Mouse (Mus musculus) liver, adult 2 months (tissue): Measurements from ENCODE around the gene Pan3. TPM values are rescaled to one million over a fixed set of nuclear protein-coding genes. Genes with fewer than 3 reads are reported as not detected.

ENCODE experiments used
- DNase-seq: peaks from one replicate; pipeline ENCODE4 v3.0.0-alpha.2; 2011; ENCODE audit warnings: low read depth, low spot score; ENCODE audit errors: extremely low read depth
- H3K27ac ChIP-seq: fragments of 200-500 bp; replicated peaks from 2 replicates; pipeline ENCODE4 v1.5.1; 2012; ENCODE audit warnings: low read depth, mild to moderate bottlenecking, control low read depth, inconsistent platforms, low read length; ENCODE audit not compliant: insufficient read depth
- H3K27me3 ChIP-seq: fragments of 200-500 bp; 2 replicates; pipeline ENCODE4 v1.6.1; 2012; ENCODE audit warnings: mild to moderate bottlenecking, moderate library complexity, low read length, inconsistent platforms; ENCODE audit not compliant: control insufficient read depth, insufficient read depth
- H3K36me3 ChIP-seq: fragments of 200-500 bp; 2 replicates; pipeline ENCODE4 v1.6.1; 2012; ENCODE audit warnings: low read length, inconsistent platforms; ENCODE audit not compliant: control insufficient read depth, insufficient read depth
- H3K4me1 ChIP-seq: fragments of 200-500 bp; 2 replicates; pipeline ENCODE4 v1.6.1; 2011; ENCODE audit warnings: low read length; ENCODE audit not compliant: control insufficient read depth, insufficient read depth
- H3K4me3 ChIP-seq: fragments of 200-500 bp; 2 replicates; pipeline ENCODE4 v1.5.1; 2011; ENCODE audit warnings: low read depth, mild to moderate bottlenecking, control low read depth, low read length, moderate library complexity; ENCODE audit not compliant: insufficient read depth
- H3K79me2 ChIP-seq: fragments of 200-500 bp; 2 replicates; pipeline ENCODE4 v1.6.1; 2012; ENCODE audit warnings: inconsistent platforms, mild to moderate bottlenecking, low read length, moderate library complexity; ENCODE audit not compliant: control insufficient read depth, insufficient read depth
- H3K9ac ChIP-seq: fragments of 200-500 bp; 2 replicates; pipeline ENCODE4 v1.6.1; 2012; ENCODE audit warnings: low read depth, mild to moderate bottlenecking, control low read depth, inconsistent platforms, low read length
- CTCF ChIP-seq: fragments of 200-500 bp; IDR thresholded peaks from 2 replicates; pipeline ENCODE4 v1.5.1; 2011; ENCODE audit warnings: low read depth, low read length, control low read depth
- POLR2A ChIP-seq: fragments of 200-500 bp; IDR thresholded peaks from 2 replicates; pipeline ENCODE4 v1.6.1; 2011; ENCODE audit warnings: low read length, control low read depth; ENCODE audit not compliant: insufficient read depth; ENCODE audit errors: extremely low read depth
- WGBS: fragments of 180-500 bp; shearing (Covaris S2); methylation state at CpG from one replicate; pipeline ENCODE4 v1.1.7; 2018; 5-methylcytosine and 5-hydroxymethylcytosine counted together
- polyA plus RNA-seq: library from polyadenylated mRNA; depleted of rRNA; stranded (reverse); fragments of >200 nt; gene quantifications from 2 replicates; pipeline ENCODE4 v1.2.3, GENCODE M21; 2012
- total RNA-seq: library from RNA; depleted of rRNA; stranded (reverse); fragments of >200 nt; gene quantifications from 2 replicates; pipeline ENCODE4 v1.2.3, GENCODE M21; 2014

The Pan3 gene
- total and polyA plus RNA-seq, 2 experiments: 11.6 to 47.1 TPM

DNA sequence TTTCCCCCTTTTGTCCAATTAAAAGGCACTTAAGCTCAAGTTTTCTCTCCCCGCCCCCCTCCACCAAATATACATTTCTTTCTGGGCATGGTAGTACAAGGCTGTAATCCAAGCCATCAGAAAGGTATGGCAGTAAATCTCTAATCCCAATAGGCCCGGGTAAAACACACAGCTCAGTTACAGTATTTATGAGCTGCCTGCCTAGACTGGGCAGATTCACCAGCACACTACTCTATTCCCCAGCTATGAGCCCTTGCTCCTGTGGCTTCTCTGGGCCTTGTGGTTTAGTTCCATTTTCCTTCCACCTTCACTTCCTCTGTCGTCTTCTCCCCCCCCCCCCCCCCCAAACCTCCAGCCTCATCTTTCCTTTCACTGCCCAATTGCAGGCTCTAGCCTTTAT, 67.8 kb downstream of the Pan3 start:
- 63% methylated on average over 3 of the region's 3 CpGs for WGBS
- TF ChIP-seq CTCF (no peak), POLR2A (no peak)
- no peak overlapping the region for H3K4me3 ChIP-seq
- peaks cover 13% of the 10 kb centered on the region for H3K4me1 ChIP-seq
- H3K9ac ChIP-seq: no peak overlapping the region
- no peak overlapping the region for H3K27ac ChIP-seq
- H3K36me3 ChIP-seq: peaks cover 4% of the 10 kb centered on the region; the same call in 1 of the 2 replicates
- no peaks in the 10 kb centered on the region for H3K27me3 ChIP-seq
- no peak for DNase-seq
- peaks cover 12% of the 10 kb centered on the region; the same call in 1 of the 2 replicates for H3K79me2 ChIP-seq

DNA sequence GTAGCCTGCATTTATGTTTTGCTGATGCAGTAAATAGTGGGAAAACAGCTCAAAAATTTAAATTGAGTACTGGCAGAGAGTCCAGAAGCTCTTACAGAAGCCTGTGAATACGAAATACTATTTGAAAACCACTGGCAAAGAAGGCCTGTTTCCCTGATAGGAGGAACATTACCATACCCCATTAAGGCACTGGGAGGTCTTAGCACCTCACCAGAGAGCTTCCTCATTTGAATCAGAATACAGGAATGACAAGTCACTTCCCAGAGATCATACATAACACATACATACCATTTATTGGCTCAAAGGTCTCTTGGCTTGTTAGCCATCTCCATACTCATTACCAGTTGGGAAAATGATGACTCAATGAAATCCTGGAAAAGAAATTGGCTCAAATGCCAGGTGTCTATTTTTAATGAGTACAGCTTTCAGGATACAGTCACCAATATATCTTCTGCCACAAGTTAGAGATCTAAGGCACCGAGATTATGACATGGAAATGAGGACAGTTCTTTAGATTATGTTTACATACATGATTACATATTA, 71.6 kb downstream of the Pan3 start:
- no peaks in the 10 kb centered on the region for H3K27me3 ChIP-seq
- no peak overlapping the region for H3K9ac ChIP-seq
- H3K4me1 ChIP-seq: peaks cover 10% of the 10 kb centered on the region
- 69% methylated on average over 2 of the region's 2 CpGs for WGBS
- TF ChIP-seq CTCF (no peak), POLR2A (no peak)
- DNase-seq: no peak
- H3K4me3 ChIP-seq: no peak overlapping the region
- peaks cover 2% of the 10 kb centered on the region for H3K36me3 ChIP-seq
- no peak overlapping the region for H3K27ac ChIP-seq
- H3K79me2 ChIP-seq: peaks cover 12% of the 10 kb centered on the region; the same call in 1 of the 2 replicates

DNA sequence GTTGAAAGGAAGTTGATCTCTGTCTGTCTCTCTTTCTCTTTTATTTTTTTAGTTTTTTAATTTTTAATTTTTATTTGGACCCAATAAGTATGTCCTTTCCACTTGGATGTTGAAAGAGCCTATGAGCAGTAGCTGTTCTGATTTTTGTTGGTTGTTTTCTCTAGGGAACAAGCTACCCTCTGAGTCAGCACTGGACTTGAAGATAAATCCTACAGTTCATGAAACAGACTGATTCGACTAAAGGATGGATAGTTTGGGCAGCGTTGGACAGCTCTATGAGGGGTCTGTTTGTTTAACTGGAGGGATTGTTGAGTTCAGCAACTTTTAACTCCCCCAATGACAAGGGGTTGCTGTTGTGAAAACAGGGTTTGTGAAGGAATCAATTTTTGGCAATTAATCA, 73.0 kb downstream of the Pan3 start:
- DNase-seq: peak; percentile 30
- 19% methylated on average over 2 of the region's 2 CpGs for WGBS
- Histone ChIP-seq H3K27ac (no peak overlapping the region), H3K79me2 (peaks cover 11% of the 10 kb centered on the region; the same call in 1 of the 2 replicates), H3K4me3 (no peak overlapping the region), H3K9ac (no peak overlapping the region), H3K4me1 (peaks cover 10% of the 10 kb centered on the region), H3K36me3 (peaks cover 1% of the 10 kb centered on the region), H3K27me3 (no peaks in the 10 kb centered on the region)
- TF ChIP-seq CTCF: no peak
- no peak for TF ChIP-seq POLR2A

DNA sequence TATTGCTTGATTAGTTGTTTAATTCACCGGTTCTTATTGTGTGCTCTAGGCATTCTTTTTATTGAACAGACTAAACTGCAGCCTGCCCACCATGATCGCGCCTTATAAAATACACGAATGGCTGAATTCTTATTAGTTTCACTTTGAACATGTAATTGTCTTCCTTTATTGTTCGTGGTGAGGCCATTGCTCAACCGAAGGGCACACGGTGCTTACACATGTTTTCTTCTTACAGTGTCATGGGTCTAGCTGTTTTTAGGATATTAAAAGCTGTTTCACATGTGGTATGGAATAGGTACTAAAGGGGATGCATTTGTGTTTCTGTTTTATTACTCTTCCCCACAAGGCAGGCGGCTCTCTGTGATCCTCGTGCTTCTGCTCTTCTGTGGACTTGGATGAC, 81.4 kb downstream of the Pan3 start:
- H3K36me3 ChIP-seq: no peaks in the 10 kb centered on the region
- H3K4me1 ChIP-seq: peaks cover 3% of the 10 kb centered on the region; the same call in 1 of the 2 replicates
- no peak overlapping the region for H3K4me3 ChIP-seq
- TF ChIP-seq POLR2A (no peak), CTCF (no peak)
- DNase-seq: no peak
- WGBS: 91% methylated on average over 9 of the region's 9 CpGs
- no peak overlapping the region for H3K27ac ChIP-seq
- no peak overlapping the region for H3K9ac ChIP-seq
- no peaks in the 10 kb centered on the region for H3K27me3 ChIP-seq
- peaks cover 12% of the 10 kb centered on the region; the same call in 1 of the 2 replicates for H3K79me2 ChIP-seq

DNA sequence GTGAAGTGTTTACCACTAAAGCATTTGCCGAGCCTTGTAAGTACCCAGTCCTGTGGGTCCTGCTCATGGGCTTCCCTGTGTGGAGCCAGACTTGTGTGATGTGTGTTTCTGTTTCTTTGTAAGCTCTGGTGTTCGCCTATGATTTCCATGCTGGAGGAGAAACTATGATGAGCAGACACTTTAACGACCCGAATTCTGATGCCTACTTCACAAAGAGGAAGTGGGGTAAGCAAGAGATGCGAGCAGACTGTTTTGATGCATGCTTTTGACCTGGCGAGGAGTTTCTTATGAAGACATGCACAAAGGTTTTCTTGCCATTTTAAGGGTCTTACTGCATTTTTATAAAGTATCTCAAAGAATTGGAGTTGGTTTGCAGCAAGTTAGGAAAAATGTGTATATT, 97.0 kb downstream of the Pan3 start:
- Histone ChIP-seq H3K4me1 (no peaks in the 10 kb centered on the region), H3K27me3 (no peaks in the 10 kb centered on the region), H3K79me2 (peaks cover 2% of the 10 kb centered on the region; the same call in 1 of the 2 replicates), H3K36me3 (peaks cover 50% of the 10 kb centered on the region), H3K9ac (no peak overlapping the region), H3K27ac (no peak overlapping the region), H3K4me3 (no peak overlapping the region)
- 88% methylated on average over 6 of the region's 6 CpGs for WGBS
- DNase-seq: no peak
- TF ChIP-seq POLR2A (no peak), CTCF (no peak)

DNA sequence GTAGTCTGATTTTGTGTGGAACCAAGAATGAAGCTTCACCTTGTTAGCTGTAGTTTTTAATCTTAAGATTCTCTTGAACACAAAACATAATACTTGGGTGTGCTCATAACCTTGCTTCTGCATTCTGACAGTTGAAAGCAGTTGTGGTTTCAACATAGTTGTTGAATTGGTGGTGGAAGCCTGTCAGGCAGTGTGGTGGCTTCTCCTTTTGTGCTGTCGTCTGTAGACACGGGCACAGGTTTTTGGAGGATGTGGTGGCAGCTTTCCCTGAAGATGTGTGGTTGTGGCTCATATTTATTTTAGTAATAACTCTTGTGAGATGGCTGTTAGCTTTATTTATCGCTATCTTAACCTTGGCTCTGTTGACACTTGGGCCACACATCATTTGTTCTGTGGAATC, 97.8 kb downstream of the Pan3 start:
- WGBS: 80% methylated on average over 3 of the region's 3 CpGs
- TF ChIP-seq CTCF (no peak), POLR2A (no peak)
- no peak for DNase-seq

More for the DNA sequence above, 97.8 kb downstream of the Pan3 start:
- Histone ChIP-seq H3K79me2 (peaks cover 2% of the 10 kb centered on the region; the same call in 1 of the 2 replicates), H3K9ac (no peak overlapping the region), H3K4me3 (no peak overlapping the region), H3K27ac (no peak overlapping the region), H3K36me3 (peaks cover 45% of the 10 kb centered on the region), H3K4me1 (no peaks in the 10 kb centered on the region), H3K27me3 (no peaks in the 10 kb centered on the region)
